Comparison of ENCODE assay signal across 6 mouse cellular contexts in the genomic region with DNA sequence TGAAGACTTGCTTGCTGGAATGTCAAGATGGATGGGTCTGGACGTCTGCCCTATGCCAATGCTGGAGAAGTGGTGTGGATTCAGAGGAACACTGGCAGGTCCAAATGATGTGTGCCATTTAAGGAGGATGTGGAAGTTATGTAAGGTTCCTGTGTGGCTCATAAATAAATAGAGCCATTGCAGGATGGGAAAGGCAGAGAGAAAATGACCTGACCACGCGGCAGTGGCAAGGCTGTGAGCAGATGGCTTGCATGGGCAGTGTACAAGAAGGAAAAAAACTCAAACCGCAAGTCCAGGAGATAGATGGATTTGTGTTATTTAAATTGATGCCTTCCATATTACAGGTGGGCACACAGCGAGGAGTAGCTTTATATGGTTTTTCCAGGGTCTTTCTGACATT.
"Had no signal": no experiment of that assay in that cellular context is flagged by ENCODE, and none has a peak within 500 bp of the region (broad histone marks: within the 10 kb centered on the region; RNA-seq: fewer than 3 reads in every experiment).

No protein-coding gene starts in this region.

- DNase-seq: lung, postnatal 14 days; lung, postnatal 36 days; right cerebral cortex, postnatal 14 days; thymus, adult 2 months; thymus, postnatal 25 days; thymus, postnatal 4 days had no signal
